Mouse (Mus musculus) midbrain, postnatal 0 days (tissue): ENCODE results near the gene Cadps. TPM values are rescaled to one million over a fixed set of nuclear protein-coding genes. Genes with fewer than 3 reads are reported as not detected.

ENCODE experiments used
- ATAC-seq: fragments of 200-750 bp; cut with Nextera tagmentation; 2 replicates; pipeline ENCODE4 v1.8.0; 2017; ENCODE audit warnings: moderate number of reproducible peaks, mild to moderate bottlenecking, moderate TSS enrichment, moderate library complexity; ENCODE audit not compliant: low FRiP score
- DNase-seq: peaks from one replicate; pipeline ENCODE4 v3.0.0-alpha.2; 2015; ENCODE audit warnings: low spot score
- H3K27ac ChIP-seq: fragments of 300-500 bp; sonication (generic); 2 replicates; pipeline ENCODE4 v1.5.1; 2014; ENCODE audit warnings: low read depth, mild to moderate bottlenecking, low read length, mixed read lengths
- H3K27me3 ChIP-seq: fragments of 300-500 bp; sonication (generic); 2 replicates; pipeline ENCODE4 v1.6.1; 2014; ENCODE audit warnings: low read length, control low read depth, mixed read lengths; ENCODE audit not compliant: insufficient read depth
- H3K36me3 ChIP-seq: fragments of 300-500 bp; sonication (generic); 2 replicates; pipeline ENCODE4 v1.6.1; 2014; ENCODE audit warnings: low read length, control low read depth, mixed read lengths; ENCODE audit not compliant: insufficient read depth
- H3K4me1 ChIP-seq: fragments of 300-500 bp; sonication (generic); 2 replicates; pipeline ENCODE4 v1.6.1; 2014; ENCODE audit warnings: mild to moderate bottlenecking, control low read depth, antibody characterized with exemption, low read length, mixed read lengths; ENCODE audit not compliant: insufficient read depth
- H3K4me2 ChIP-seq: fragments of 300-500 bp; sonication (generic); 2 replicates; pipeline ENCODE4 v1.6.1; 2014; ENCODE audit warnings: low read depth, mild to moderate bottlenecking, low read length, mixed read lengths; ENCODE audit not compliant: poor library complexity, severe bottlenecking
- H3K4me3 ChIP-seq: fragments of 300-500 bp; sonication (generic); 2 replicates; pipeline ENCODE4 v1.5.1; 2014; ENCODE audit warnings: low read depth, mild to moderate bottlenecking, low read length, moderate library complexity
- H3K9ac ChIP-seq: fragments of 300-500 bp; sonication (generic); replicated peaks from 2 replicates; pipeline ENCODE4 v1.6.1; 2014; ENCODE audit warnings: mild to moderate bottlenecking, low read length, moderate library complexity, mixed read lengths; ENCODE audit not compliant: poor library complexity, severe bottlenecking
- H3K9me3 ChIP-seq: fragments of 300-500 bp; sonication (generic); 2 replicates; pipeline ENCODE4 v1.6.1; 2016; ENCODE audit warnings: low read length, control low read depth
- CTCF ChIP-seq: IDR thresholded peaks from 2 replicates; pipeline ENCODE4 v1.5.1; 2016; ENCODE audit warnings: antibody characterized with exemption, mild to moderate bottlenecking
- WGBS: fragments of 180-500 bp; shearing (Covaris S2); extraction: QIAGEN DNeasy Blood & Tissue Kit; methylation state at CpG from one replicate; pipeline ENCODE4 v1.1.7; 2014; 5-methylcytosine and 5-hydroxymethylcytosine counted together
- polyA plus RNA-seq: library from polyadenylated mRNA; unstranded; fragments of >200 nt; fragmentation: Nextera tagmentation; extraction: Ambion mirVana; gene quantifications from 2 replicates; pipeline ENCODE4 v1.2.1, GENCODE M21; 2015
- total RNA-seq: library from RNA; depleted of rRNA; stranded (reverse); fragments of >200 nt; gene quantifications from 2 replicates; pipeline ENCODE4 v1.2.3, GENCODE M21; 2014

The Cadps gene
- total and polyA plus RNA-seq, 2 experiments from 2014 or later = 38.6 to 194 TPM

DNA sequence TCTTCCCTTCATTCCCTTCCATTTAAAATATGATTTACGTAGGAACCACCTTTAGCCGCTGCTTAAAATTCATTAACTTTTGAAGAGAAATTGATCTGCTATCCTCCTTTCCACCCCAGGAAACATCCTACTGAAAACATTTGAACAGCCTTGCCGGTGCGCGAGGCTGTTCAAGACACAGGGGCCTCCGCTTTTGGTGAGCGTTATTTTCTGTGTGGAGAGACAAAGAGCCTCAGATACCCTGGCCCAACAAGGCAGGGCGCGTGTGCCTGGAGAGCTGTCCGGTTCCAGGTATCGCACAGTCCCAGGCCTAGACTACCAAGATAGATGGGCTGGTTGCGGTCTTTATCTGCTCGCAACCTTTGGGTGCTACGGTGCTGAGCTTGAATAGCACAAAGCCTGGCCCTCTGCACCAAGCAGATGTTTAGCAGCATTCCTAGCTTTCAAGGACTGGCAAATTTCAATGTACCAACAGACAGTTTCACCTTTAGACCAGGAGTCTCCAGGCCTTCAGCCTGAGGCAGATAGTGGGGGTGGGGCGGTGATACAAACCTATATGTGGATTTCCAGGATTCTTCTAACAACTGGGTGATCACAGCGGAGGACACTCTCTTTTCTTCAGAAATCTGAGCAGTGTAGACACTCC, 472.5 kb downstream of the Cadps start:
- H3K27me3 ChIP-seq = peaks cover 85% of the 10 kb centered on the region
- DNase-seq = no peak
- H3K4me1 ChIP-seq = no peaks in the 10 kb centered on the region
- no peak for TF ChIP-seq CTCF
- no peak overlapping the region for H3K4me3 ChIP-seq
- no peak overlapping the region for H3K27ac ChIP-seq
- H3K9me3 ChIP-seq = no peaks in the 10 kb centered on the region
- H3K9ac ChIP-seq = no peak overlapping the region
- WGBS = 10% methylated on average over 16 of the region's 16 CpGs
- H3K36me3 ChIP-seq = no peaks in the 10 kb centered on the region
- ATAC-seq = no peak
- H3K4me2 ChIP-seq = no peak overlapping the region

DNA sequence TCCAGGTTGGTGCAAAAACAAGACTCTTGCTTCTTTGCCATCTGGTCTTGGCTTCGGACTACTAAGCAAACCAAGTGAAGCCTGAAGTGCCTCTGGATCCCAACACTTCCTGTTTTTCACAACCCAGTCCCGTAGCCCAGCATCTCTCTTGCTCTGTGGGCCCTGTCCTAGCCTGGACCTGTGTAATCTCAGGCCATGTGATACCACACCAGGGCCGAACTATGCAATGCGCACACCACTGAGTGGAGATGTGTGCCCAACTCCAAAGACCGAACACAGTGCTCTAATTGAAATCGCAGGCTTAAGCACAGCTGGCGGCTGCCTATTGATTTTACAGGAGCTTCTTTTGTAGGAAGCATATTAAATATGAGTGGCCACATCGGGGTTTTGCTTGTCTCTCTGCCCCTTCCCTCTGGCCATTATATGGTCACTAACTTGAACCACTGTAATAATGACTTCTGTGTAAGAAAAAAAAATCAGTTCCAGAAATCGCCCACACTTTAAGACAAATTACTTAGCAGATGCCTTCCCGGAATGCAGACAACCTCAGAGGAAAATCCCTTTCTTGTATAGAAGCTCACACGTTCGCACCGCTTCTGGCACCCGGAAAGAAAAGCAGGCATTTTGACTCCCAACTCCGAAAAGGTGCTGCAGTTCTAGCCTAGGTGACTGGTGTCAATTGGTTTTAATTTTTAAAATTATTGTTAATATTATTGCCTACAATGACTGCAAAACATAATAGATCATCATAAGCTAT, 473.4 kb downstream of the Cadps start:
- no peak overlapping the region for H3K27ac ChIP-seq
- no peaks in the 10 kb centered on the region for H3K4me1 ChIP-seq
- DNase-seq (no peak), ATAC-seq (no peak)
- 9% methylated on average over 15 of the region's 15 CpGs for WGBS
- TF ChIP-seq CTCF = no peak
- H3K9me3 ChIP-seq = no peaks in the 10 kb centered on the region
- peaks cover 88% of the 10 kb centered on the region for H3K27me3 ChIP-seq
- H3K4me3 ChIP-seq = no peak overlapping the region
- H3K36me3 ChIP-seq = no peaks in the 10 kb centered on the region
- H3K9ac ChIP-seq = no peak overlapping the region
- no peak overlapping the region for H3K4me2 ChIP-seq

DNA sequence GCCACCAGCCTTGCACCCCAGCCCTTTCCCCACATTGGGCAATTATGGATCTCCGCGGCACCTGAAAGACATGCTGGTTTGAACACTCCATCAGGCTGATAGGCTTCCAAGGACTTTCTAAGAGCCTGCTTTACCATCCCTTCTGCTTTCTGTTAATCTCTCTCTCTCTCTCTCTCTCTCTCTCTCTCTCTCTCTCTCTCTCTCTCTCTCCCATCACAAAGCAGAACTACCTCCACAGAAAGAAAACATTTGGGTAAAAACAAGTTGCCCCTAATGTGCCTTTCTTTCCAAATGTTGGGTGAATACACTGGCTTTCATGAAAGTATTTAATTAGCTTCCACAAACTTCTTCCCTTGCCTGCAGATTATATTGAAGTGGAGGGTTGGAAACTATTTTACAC, 474.8 kb downstream of the Cadps start, which contains the start of gene Fezf2:
Gene Fezf2, minus strand, starts transcription at position 101 of the 400 bp plus-strand sequence.
- no peaks in the 10 kb centered on the region for H3K9me3 ChIP-seq
- no peak within 1 kb of the TSS for H3K4me3 ChIP-seq
- TF ChIP-seq CTCF = no peak
- no peak within 1 kb of the TSS for H3K9ac ChIP-seq
- DNase-seq (no peak), ATAC-seq (no peak)
- no peaks in the 10 kb centered on the region for H3K4me1 ChIP-seq
- no peak within 1 kb of the TSS for H3K4me2 ChIP-seq
- WGBS = 5% methylated on average over 2 of the region's 2 CpGs
- H3K27me3 ChIP-seq = peaks cover 89% of the 10 kb centered on the region
- H3K36me3 ChIP-seq = no peaks in the 10 kb centered on the region
- no peak within 1 kb of the TSS for H3K27ac ChIP-seq

DNA sequence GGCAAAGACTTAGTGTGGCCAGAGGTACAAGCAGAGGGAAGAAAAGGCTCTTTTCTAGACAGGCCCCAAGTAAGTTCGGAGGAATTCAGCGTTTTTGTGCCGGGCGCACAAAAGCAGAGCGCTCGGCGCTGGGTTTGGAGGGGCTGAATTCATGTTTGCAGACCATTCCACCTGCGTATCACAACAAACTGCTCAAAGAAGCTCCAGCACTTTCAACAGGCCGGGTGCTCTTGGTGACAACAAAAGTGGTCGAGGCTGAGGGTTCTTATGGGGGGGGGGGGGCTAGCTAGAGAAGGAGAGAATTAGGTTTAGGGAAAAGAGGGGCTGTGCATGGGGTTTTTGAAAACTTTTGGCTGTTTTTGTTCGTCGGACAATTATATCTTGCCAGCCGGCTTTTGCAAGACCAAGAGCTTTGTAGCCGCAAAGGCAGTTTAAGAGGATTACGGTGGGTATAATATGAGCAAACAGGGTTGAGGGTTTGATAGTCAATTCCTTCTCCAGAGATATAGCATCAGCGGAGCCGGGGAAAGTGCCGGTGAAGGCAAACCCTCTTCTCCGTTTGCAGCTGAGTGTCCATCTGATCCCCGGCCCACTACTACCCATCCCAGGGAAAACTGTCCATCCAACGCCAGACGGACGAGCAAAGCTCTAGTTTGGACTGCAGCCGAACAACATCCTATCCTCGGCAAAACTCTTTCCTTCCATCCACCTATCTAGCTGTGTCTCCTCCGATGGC, 475.8 kb downstream of the Cadps start:
- no peak for ATAC-seq
- Histone ChIP-seq H3K27ac (no peak overlapping the region), H3K4me3 (no peak overlapping the region; the same call in 1 of the 2 replicates), H3K27me3 (peaks cover 90% of the 10 kb centered on the region), H3K36me3 (no peaks in the 10 kb centered on the region), H3K4me2 (no peak overlapping the region), H3K9me3 (no peaks in the 10 kb centered on the region), H3K9ac (no peak overlapping the region), H3K4me1 (no peaks in the 10 kb centered on the region)
- no peak for DNase-seq
- 1% methylated on average over 26 of the region's 26 CpGs for WGBS
- no peak for TF ChIP-seq CTCF

DNA sequence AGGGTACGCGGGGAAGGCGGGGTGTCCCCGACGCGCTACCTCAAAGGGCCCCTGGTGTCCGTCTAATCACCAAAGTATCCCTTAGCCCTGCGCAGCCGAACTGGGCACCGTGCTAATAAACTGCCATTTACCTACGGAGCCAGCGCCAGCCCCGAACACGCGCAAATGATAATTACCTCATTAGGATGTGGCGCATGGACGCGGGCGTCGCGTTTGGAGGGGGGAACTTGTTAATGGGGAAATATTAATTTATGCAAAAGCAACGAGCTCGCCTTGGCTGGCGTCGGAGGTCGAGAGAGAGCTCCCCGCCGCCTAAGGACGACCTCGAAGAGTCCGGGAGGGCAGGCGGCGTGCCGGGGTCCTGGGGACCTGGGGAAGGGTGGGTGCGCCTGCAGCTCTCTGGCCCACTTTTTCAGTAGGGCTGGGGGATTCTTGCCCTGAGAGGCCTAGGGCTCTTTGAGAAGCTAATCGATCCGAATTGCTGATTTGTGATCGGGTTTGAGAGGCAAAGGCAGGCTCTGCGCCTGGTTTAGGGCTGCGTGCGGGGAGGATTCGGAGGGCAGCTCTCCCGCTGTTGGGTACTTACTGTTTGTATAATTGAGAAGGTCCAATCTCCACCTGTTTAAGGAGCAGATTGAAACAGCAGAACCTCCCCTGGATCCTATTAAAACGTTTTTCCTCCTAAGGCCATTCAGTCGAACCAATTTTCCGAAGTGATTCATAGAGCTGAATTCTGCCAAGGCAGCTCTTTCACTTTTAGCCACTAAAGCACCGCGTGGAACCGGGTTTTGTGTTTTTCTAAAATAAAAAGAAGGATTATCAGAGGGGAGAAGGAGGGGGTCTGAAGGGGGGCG, 476.6 kb downstream of the Cadps start:
- DNase-seq (no peak), ATAC-seq (no peak)
- no peaks in the 10 kb centered on the region for H3K4me1 ChIP-seq
- TF ChIP-seq CTCF = no peak
- no peak overlapping the region for H3K9ac ChIP-seq
- 2% methylated on average over 50 of the region's 50 CpGs for WGBS
- H3K27me3 ChIP-seq = peaks cover 91% of the 10 kb centered on the region
- no peak overlapping the region; the same call in 1 of the 2 replicates for H3K4me3 ChIP-seq
- no peaks in the 10 kb centered on the region for H3K9me3 ChIP-seq
- no peak overlapping the region for H3K27ac ChIP-seq
- no peak overlapping the region for H3K4me2 ChIP-seq
- H3K36me3 ChIP-seq = no peaks in the 10 kb centered on the region
